Mouse (Mus musculus): ENCODE data around the gene Cdkl2.

The Cdkl2 gene

GRCm38 (mm10) chr5:92043783-92044182 is at the start of gene Cdkl2:
TSS of gene Cdkl2 (minus strand) at chr5:92043883.
- DNase-seq = no peak

GRCm38 (mm10) chr5:92087469-92087868 is 43.8 kb upstream of the Cdkl2 start:
- DNase-seq = no peak

- no peak for DNase-seq
Measured at GRCm38 (mm10) chr5:92085821-92086550, 42.3 kb upstream of the Cdkl2 start.

DNA sequence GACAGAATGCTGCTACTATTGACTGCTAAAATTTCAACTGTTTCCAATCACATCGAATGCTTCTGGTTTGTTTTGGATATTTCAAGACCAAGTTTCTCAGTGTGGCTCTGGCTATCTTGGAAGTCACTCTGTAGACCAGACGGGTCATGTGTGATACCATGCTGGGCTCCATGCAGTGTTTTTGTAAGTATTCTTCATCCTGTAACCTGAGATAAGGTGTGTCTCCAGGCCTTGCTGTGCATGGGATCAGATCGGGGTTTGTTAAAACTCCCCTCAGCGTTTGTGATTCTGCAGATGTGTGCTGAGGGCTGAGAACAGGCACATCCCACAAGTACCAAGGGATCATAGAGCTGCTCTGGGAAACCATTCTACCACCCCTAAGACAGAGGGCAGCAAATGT is 41.6 kb upstream of the Cdkl2 start:
- no peak for DNase-seq

- peak; percentile 96 to 97 for DNase-seq
Measured at GRCm38 (mm10) chr5:92083417-92084038, 39.8 kb upstream of the Cdkl2 start, which contains the start of gene G3bp2. TSS of gene G3bp2 (minus strand) at chr5:92083719.

DNA sequence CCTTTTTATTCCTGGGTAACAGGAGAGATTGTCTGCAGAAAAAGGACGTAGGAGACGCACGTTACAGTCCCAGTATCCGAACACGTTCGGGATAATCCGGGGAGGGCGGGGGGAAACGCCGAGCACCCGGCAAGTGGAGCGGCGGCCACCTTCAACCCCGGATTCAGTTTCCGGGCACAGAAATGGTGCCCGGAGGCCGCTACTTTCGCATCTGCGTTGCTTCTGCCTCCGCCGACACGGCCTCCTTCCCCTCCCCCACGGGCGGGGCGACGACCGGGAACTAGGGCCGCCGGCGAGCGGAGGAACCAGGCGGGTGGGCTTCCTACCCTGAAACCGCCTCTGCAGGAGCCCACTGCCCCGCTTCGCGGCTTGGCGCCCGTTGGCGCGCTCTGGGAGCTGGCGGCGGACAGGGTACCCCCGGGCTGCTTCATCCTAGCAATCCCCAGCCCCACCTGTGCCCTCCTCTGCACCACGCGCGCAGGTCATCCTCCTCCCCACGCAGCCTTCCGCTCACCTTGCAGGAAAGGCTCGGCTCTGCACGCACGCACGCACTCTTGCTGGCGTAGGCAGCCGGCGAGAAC is 39.2 kb upstream of the Cdkl2 start:
- peak; percentile 80 for DNase-seq

DNA sequence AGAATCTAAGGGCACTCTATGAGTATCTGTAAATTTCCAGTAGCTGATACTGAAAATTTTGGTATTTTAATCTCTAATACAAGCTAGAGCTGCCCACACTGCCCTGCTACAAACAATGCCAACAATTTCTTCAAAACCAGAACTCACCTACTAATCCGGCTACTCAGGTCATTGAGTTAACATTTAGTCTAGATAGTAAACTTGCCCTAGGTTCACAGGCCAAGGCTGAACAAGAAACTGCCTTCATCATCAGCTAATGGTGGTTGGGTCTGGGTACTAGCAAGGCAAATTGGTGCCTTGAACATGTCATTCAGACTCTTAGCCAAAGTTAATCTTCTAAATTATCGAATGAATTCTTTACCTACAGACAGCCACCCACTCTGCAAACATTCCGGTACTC is 37.6 kb upstream of the Cdkl2 start:
- DNase-seq = no peak

GRCm38 (mm10) chr5:92080400-92080799 is 36.7 kb upstream of the Cdkl2 start:
- no peak for DNase-seq

DNA sequence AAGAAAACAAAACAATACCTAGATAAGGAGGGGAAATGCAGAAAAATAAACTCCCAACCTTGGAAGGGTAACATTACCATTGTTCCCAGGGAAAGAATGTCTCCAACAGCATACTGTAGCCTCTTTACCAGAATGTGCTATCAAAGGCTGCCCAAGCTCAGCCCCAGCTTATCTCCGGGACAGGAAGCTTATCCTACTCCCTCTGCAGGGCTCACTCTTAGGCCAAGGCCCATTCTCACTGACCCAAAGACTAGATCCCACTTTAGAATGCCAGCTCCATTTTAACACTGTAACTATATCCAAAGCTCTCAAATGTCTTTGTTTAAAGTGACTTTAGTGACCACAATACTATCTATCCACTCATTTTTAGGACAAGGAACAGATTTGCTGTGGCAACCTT is 35.6 kb upstream of the Cdkl2 start:
- no peak for DNase-seq

DNA sequence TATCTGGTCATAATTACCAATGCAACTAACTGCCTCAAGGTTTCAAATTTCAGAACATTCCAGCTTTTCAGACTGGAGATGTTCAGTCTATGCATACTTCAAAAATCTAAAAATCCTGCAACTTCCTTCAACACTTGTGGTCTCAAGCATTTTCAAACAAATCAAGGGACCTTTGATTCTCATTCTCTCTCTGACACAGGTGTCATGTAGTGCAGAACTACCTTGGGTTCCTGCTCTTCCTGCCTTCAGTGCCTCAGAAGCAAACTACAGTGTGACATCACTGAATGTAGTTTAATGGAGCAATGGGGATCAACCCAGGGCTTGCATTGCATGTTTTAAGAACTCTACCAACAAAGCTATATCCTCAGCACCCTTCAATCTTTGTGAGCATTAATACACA is 35.1 kb upstream of the Cdkl2 start:
- DNase-seq = no peak

GRCm38 (mm10) chr5:92076273-92076672 is 32.6 kb upstream of the Cdkl2 start:
- peak; percentile 26 to 28 for DNase-seq

DNA sequence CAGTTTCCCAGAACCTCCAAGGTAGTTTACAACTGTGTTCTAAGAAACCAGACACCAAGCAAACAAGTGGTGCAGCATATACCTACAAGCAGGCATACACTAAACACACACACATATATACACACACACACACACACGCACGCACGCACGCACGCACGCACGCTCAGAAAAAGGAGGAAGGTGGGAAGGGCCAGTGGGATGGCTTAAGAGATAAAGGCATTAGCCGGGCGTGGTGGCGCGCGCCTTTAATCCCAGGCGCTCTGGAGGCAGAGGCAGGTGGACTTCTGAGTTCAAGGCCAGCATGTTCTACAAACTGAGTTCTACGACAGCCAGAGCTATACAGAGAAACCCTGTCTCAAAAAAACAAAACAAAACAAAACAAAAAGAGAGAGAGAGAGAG is 30.4 kb upstream of the Cdkl2 start:
- no peak for DNase-seq

GRCm38 (mm10) chr5:92063192-92063591 is 19.5 kb upstream of the Cdkl2 start:
- no peak for DNase-seq

DNA sequence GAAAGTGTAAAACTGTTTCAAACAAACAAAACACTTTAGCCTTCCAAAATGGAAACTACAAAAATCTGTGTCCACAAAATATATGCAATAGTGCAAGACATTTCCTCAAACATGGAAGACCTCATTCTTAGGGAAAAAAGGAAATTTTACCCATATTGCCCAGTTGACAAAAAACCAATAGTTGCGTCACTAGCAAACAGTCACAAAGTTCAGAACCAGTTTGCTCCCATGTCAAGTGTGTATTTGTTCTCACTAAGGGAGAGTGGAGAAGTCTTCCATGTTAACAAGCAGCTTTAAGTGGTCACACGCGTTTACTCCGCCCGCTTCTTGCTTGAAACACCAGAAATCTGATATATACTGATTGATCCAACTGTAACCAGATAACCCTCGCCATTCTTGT is 9.2 kb upstream of the Cdkl2 start:
- no peak for DNase-seq

DNA sequence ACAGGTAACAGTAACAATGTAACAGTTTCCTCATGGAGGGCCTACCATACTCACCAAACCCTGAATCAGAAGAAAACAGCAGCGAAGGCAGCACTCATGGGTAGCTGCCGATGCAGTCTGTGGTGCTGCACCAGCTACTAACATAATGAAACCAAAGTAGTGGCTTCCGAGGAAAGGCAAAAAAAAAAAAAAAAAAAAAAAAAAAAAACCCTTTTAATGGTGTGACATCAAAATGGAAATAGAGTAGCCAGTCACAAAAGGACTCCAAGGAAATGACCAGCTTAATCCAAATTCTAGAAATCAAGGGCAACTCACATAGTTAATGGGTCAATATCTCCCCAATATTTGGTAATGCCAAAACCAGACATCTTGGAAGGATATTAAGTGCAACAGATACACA is 6.7 kb upstream of the Cdkl2 start:
- DNase-seq = no peak

DNA sequence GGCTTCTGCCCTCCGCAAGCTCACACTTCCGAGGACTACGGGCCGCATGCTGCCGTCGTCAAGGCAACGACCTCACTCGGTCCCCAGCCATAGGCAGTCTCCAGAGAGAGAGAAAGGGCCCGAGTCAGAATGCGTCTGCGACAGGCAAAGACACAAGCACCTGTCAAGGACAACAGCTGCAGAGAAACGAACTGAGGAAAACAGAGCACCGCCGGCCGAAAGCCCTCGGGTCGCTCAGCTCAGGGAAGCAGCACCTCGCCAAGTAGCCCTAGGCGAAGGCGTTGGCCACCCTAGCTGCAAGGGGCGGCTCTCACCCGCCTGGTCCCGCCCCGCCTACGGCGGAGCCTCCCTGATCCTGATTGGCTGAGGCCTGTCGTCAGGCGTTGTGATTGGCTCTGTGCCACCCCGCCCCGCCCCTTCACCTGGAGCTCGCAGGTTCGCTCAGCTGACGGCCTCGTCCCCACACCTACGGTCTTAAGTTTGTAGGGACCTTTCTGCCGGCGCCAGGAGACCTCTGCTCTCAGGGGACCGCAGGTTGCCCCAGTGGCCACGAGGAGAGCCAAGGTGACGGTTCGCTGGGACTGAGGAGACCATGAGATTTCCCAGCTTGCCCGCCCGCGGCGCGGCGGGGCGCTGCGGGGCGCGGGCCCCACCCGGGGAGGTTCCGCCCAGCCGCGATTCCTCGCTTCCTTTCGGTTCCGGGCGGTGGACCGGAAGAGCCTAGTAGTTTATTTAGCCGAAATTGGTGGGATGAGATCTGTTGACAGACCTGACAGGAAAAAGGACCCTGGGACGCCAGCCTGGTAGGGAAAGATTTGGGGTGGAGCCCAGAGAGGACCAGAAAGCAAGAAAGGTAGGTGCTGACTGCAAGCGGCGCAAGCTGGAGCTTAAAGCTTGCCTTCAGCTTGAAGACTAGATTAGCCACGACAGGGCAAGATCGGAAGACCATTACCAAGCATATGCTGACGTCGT is 1.0 kb downstream of the Cdkl2 start:
- DNase-seq = peak; percentile 97

DNA sequence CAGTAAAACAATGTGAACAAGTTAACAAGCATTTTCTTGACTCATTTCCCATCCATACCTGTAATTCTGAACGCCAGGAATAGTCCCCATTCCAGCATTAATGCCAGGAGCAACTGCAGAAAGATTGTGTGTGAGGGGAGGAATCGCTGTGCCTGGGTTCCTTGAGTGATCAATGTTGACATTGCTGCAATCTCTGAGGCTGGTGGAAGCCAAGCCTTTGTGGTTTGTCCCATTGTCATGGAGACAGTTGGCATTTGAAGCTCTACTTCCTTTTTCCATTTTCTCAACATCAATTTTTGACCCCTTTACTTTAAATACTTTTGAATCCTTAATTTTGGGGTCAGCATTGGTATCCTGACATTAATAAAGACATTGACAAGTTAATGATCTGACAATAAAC is 23.7 kb downstream of the Cdkl2 start:
- no peak for DNase-seq

GRCm38 (mm10) chr5:92011756-92012155 is 31.9 kb downstream of the Cdkl2 start:
- no peak for DNase-seq

DNA sequence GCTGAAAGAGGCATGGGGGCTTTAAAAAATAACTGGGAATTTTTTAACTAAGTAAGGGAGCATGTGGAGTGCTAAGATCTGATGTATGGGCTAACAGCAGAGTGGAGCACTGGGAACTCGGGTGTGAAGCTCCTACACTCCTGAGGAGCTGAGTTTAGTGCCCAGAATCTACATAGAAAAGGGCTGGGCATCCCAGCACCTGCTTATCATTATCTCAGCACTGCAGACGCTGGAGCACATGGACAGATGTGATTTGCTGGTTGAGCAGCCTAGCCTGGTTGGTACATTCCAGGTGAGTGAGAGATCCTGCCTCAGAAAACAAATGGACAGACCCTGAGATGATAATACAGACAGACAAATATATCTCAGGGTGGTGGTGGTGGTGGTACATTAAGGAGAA is 33.9 kb downstream of the Cdkl2 start:
- DNase-seq = no peak

DNA sequence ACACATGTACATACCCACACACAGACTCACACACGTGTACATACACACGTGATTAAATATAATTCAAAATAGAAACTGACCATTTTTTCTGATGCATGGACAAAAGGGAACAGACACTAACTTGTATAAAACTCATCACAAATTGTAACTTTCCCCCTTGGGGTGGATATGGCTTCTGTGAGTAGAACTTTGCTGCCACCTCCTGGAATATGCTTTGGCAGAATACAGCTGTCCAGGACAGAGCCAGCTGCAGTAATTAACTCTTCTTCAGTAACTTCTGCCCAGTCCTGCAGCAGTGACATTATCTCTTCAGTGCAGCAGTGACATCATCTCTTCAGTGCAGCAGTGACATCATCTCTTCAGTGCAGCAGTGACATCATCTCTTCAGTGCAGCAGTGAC is 40.7 kb downstream of the Cdkl2 start:
- DNase-seq = peak; percentile 80 to 83

DNA sequence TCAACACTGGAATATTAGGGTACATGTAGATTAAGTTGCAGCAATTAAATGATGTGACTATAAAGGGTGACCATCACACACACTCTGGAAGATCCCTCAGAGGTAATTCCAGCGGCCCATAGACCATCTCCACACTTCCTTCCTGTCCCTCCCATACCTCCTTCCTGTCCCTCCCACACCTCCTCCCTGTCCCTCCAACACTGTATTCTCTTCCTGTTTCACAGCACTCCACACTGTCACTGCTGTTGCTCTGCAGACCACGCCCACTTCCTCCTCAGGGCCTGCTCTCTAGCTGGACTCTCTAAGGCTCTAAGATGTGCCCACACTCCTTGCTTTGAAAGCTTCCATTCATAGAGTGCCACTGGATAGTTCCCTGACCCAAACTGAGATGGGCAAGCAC is 42.9 kb downstream of the Cdkl2 start:
- peak; percentile 58 to 63 for DNase-seq

DNA sequence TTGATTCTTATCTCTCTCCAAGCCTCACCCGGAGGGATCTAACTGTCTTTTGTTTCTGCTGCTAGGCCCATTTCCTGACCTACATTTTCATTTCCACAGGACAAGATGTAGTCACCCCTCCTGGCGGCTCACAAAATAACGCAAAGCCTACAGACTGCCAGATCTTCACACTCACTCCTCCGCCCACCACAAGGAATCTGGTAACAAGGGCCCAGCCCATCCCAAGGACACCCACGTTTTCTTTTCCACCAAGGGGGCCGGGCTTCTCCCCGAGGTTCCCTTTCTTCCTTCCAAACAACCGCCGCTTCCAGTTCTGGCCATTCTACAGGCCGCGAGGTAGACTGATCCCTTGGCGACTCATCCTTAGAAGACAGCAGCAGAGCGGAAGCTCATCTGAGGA is 49.1 kb downstream of the Cdkl2 start:
- DNase-seq = no peak

DNA sequence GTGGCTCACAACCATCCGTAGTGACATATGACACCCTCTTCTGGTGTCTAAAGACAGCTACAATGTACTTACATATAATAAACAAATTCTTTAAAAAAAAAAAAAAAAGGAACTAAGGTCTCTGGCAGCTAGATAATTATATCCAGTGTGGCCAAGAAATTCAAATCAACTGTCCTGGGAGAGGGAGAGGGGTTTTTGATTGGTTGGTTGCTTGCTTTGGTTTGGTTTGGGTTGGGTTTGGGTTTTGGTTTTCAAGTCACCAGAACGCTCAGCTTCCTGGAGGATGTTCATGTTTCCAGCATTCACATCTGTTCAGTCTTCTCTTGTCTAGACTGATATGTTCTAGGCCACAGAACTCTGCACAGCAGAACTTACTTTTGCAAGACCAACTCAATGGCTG is 50.6 kb downstream of the Cdkl2 start:
- peak in 1 of 2 experiments; percentile 7 for DNase-seq

All from B cell, adult 2 months (primary cell).